Mouse (Mus musculus): Measurements from ENCODE around the gene Flcn. TPM values are rescaled to one million over a fixed set of nuclear protein-coding genes. Genes with fewer than 3 reads are reported as not detected.

The Flcn gene
- polyA plus RNA-seq, 1 experiment, result 46.1 TPM

DNA sequence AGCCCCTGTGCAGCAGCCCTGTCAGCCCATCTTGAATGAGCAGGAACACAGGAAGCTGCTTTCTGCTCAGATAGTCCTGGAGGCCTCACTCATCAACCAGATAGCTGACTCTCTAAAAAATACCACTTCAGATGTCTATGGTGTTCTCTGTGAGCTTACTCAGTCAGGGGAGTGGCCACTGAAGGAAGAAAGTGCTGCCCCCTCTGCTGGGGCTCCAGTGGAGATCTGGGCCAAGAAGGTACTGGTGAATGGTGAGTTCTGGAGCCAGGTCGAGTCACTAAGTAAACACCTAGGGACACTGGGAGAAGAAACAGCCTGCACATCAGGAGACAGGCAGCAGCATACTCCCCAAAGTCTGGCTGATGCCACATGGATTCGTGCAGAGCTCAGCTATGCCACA lies 50.2 kb downstream of the Flcn start:
- no peak for TF ChIP-seq POLR2A (IDR thresholded peaks at IDR 0.05; ENCODE audit: borderline replicate concordance, extremely low read depth, insufficient read depth, insufficient read length, poor library complexity, severe bottlenecking)
- no peak for TF ChIP-seq CTCF (IDR thresholded peaks at IDR 0.05; ENCODE audit: borderline replicate concordance, extremely low read depth, insufficient read depth, insufficient read length)
- DNase-seq (ENCODE audit: low read depth), result no peak

DNA sequence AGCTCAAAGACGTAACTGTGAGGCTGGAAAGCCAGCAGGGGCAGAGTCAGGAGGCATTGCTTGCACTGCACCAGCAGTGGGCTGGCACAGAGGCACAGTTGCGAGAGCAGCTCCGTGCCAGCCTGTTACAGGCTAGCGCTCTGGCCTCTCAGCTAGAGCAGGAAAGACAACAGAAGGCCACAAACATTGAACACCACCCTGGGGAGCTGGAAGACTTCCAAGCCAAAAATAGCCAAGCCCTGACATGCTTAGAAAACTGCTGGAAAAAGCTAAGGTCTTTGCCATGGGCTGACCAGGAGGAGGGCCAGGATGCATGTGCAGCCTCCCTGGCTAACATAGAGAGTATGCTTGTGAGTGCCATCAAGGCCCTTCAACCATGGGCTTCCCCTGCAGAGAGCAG lies 50.6 kb downstream of the Flcn start:
- no peak for TF ChIP-seq POLR2A (IDR thresholded peaks at IDR 0.05; ENCODE audit: borderline replicate concordance, extremely low read depth, insufficient read depth, insufficient read length, poor library complexity, severe bottlenecking)
- no peak for TF ChIP-seq CTCF (IDR thresholded peaks at IDR 0.05; ENCODE audit: borderline replicate concordance, extremely low read depth, insufficient read depth, insufficient read length)
- DNase-seq (ENCODE audit: low read depth), result peak; percentile 56

DNA sequence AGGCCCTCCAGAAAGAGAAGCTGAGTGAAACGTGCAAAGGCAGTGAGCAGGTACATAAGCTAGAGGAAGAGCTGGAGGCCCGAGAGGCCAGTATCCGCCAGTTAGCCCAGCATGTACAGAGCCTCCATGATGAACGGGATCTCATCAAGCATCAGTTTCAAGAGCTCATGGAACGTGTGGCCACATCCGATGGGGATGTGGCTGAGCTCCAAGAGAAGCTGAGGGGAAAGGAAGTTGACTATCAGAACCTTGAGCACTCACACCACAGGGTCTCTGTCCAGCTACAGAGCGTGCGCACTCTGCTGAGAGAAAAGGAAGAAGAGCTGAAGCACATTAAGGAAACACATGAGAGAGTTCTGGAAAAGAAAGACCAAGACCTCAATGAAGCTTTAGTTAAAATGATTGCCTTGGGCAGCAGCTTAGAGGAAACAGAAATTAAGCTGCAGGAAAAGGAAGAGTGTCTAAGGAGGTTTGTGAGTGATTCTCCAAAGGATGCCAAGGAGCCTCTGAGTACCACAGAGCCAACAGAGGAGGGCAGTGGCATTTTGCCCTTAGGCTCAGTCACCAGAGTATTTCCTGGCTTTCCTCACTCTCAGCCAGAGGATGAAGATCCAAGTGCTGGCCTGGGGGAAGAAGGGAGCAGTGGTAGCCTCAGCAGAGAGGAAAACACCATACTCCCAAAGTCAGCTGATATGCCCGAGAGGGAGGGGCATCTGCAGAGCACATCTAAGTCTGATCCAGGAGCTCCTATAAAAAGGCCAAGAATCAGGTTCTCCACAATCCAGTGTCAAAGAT lies 51.4 kb downstream of the Flcn start:
- TF ChIP-seq POLR2A (IDR thresholded peaks at IDR 0.05; ENCODE audit: borderline replicate concordance, extremely low read depth, insufficient read depth, insufficient read length, poor library complexity, severe bottlenecking), result no peak
- TF ChIP-seq CTCF (IDR thresholded peaks at IDR 0.05; ENCODE audit: borderline replicate concordance, extremely low read depth, insufficient read depth, insufficient read length), result no peak
- no peak for DNase-seq (ENCODE audit: low read depth)

DNA sequence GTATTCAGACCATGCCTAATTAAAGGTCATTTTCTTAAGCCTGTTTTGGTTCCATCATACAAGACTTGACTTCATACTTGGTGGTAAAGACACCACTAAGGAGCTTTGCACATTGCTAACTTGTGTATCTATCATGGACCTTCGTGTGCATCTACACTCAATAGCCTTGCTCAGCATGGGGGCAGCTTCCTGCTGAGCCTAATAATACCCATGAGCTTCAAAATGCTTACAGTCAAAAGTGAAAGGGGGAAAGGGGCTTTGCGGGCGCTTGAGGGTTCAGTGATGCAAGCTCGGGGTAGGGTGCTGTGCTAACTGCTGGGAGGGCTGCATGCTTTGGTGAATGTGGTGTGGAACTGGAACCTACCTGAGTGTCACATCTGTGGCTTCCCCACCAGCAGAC lies 53.5 kb downstream of the Flcn start:
- DNase-seq (ENCODE audit: low read depth), result no peak
- TF ChIP-seq POLR2A (IDR thresholded peaks at IDR 0.05; ENCODE audit: borderline replicate concordance, extremely low read depth, insufficient read depth, insufficient read length, poor library complexity, severe bottlenecking) (no peak), CTCF (IDR thresholded peaks at IDR 0.05; ENCODE audit: borderline replicate concordance, extremely low read depth, insufficient read depth, insufficient read length) (no peak)

DNA sequence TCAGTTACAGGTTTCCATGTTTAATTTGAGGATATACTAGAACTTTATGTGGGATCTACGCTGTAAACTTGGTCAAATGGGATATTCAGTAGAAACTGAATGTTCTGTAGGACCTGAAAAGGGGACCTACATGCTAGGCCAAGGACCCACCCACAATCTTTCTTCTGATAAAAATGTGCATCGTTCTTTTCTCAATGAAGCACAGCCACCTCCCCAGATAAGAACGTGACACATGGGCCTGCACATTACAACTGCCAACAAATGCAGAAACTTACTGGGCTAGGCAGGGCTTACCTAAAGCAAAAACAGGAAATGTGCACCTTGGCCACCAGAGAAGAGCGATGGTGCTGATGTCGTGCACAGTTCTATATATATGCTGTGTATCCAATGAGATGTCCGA lies 55.3 kb downstream of the Flcn start:
- TF ChIP-seq CTCF (IDR thresholded peaks at IDR 0.05; ENCODE audit: borderline replicate concordance, extremely low read depth, insufficient read depth, insufficient read length), result no peak
- no peak for TF ChIP-seq POLR2A (IDR thresholded peaks at IDR 0.05; ENCODE audit: borderline replicate concordance, extremely low read depth, insufficient read depth, insufficient read length, poor library complexity, severe bottlenecking)
- no peak for DNase-seq (ENCODE audit: low read depth)

DNA sequence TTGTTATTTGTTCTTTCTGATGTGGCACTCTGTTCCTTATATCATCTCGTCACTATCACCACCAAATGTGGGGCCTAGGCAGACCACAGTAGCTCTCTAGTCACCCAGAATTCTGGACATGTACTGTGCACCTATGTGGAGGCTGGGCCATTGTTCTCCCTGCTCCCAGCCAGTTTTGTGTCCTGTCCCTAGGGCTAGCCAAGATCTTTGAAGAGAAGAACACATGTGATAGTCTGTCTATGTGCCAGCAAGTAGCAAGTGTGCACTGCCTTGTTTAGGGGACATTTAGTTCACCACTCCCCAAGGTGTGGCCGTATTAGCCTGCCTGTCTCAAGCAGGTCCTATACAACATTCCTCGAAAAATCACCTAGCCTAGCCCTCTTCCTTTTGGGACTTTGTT lies 60.8 kb downstream of the Flcn start:
- TF ChIP-seq CTCF (IDR thresholded peaks at IDR 0.05; ENCODE audit: borderline replicate concordance, extremely low read depth, insufficient read depth, insufficient read length) (no peak), POLR2A (IDR thresholded peaks at IDR 0.05; ENCODE audit: borderline replicate concordance, extremely low read depth, insufficient read depth, insufficient read length, poor library complexity, severe bottlenecking) (no peak)
- DNase-seq (ENCODE audit: low read depth), result no peak

DNA sequence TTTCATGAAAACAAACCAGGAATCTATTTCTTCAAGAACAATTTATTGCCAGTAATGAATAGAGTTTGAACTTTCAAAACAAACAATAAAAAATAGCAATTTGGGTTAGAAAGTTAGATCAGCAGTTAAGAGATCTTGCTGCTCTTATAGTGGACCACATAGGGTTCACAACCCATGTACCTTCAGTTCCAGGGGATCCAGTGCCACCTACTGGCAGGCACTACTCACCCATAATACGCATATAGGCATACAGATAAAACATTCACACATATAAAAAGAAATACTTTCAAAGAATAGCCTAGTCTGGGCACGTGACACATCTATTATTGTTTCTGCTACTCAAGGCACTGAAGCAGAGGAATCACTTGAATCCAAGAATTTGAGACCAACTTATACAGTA lies 63.2 kb downstream of the Flcn start:
- TF ChIP-seq CTCF (IDR thresholded peaks at IDR 0.05; ENCODE audit: borderline replicate concordance, extremely low read depth, insufficient read depth, insufficient read length) (peak; percentile 62; the same call in 1 of the 2 replicates), POLR2A (IDR thresholded peaks at IDR 0.05; ENCODE audit: borderline replicate concordance, extremely low read depth, insufficient read depth, insufficient read length, poor library complexity, severe bottlenecking) (no peak)
- peak; percentile 67 for DNase-seq (ENCODE audit: low read depth)

DNA sequence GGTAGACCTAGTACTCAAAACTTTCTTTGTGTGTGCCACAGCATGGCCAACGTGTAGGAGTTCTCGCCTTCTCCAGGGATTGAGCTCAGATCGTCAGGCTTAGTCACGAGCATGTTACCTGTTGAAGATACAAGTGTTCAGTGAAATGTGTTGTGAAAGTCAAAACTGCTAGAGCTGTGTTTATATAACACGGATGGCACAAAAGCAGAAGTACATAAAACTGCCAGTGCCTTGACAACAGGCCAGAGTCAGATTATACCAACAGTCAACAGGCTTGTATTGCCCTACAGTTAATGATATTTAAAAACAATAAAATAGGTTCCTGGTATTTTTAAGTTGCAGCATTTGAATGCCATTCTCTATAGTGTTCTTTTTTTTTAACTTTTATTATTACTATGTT lies 64.0 kb downstream of the Flcn start:
- DNase-seq (ENCODE audit: low read depth), result no peak
- TF ChIP-seq POLR2A (IDR thresholded peaks at IDR 0.05; ENCODE audit: borderline replicate concordance, extremely low read depth, insufficient read depth, insufficient read length, poor library complexity, severe bottlenecking) (no peak), CTCF (IDR thresholded peaks at IDR 0.05; ENCODE audit: borderline replicate concordance, extremely low read depth, insufficient read depth, insufficient read length) (no peak)

DNA sequence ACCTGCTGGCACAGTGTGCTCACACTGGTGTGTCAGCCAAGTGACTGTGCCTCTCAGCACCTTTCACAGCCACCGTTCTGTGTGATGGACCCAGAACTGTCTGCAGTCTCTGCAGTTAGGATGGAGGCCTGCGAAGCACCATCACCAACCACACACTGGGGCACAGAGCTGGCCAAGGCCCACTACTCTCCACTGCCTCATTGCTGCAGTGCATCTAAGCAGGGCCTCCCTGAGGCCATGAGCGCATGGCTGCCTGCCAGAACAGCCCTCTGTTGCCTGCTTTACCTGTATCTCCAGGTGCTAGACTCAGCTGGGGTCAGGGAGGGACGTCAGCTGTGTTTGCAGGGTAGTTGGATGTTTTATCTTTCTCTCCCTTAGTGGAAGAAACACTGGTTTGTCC lies 65.4 kb downstream of the Flcn start:
- no peak for DNase-seq (ENCODE audit: low read depth)
- TF ChIP-seq POLR2A (IDR thresholded peaks at IDR 0.05; ENCODE audit: borderline replicate concordance, extremely low read depth, insufficient read depth, insufficient read length, poor library complexity, severe bottlenecking), result no peak
- TF ChIP-seq CTCF (IDR thresholded peaks at IDR 0.05; ENCODE audit: borderline replicate concordance, extremely low read depth, insufficient read depth, insufficient read length), result no peak

DNA sequence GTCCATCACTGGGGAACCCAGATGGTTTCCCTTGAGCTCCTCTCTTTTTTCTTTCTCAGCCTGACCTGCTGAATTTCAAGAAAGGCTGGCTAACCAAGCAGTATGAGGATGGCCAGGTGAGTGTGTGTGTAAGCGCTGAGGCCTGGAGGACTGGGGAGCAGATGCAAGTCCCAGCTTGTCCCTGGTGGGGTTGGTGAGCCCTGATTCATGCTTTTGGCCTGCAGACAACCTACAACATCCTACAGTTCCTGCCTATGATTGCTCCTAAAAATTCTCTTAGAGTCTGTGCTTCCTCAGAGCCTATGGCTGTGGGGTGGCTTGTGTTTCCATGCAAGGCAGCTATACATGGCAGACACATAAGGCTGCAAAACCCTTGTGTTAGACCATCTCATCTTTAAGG lies 66.1 kb downstream of the Flcn start:
- TF ChIP-seq CTCF (IDR thresholded peaks at IDR 0.05; ENCODE audit: borderline replicate concordance, extremely low read depth, insufficient read depth, insufficient read length) (no peak), POLR2A (IDR thresholded peaks at IDR 0.05; ENCODE audit: borderline replicate concordance, extremely low read depth, insufficient read depth, insufficient read length, poor library complexity, severe bottlenecking) (no peak)
- DNase-seq (ENCODE audit: low read depth), result no peak

DNA sequence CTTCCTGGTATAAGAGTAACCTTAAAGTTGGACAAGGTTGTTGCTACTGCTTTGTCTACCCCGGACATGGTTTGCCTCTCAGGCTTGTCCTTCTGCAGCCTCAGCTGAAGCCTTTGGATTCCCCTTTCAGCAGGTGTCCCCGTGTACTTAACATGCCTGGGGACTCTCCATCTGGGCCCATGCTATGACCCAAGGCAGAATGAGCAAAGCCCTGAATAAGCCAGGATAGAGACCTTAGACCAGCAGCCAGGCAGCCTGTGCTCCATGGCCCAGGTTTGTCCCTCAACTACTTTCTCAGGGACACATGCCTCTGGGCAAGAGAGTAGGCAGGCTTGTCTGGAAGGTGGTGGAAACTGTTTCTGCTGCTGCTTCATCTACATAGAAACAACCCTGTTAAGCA lies 66.5 kb downstream of the Flcn start:
- no peak for DNase-seq (ENCODE audit: low read depth)
- TF ChIP-seq POLR2A (IDR thresholded peaks at IDR 0.05; ENCODE audit: borderline replicate concordance, extremely low read depth, insufficient read depth, insufficient read length, poor library complexity, severe bottlenecking) (no peak), CTCF (IDR thresholded peaks at IDR 0.05; ENCODE audit: borderline replicate concordance, extremely low read depth, insufficient read depth, insufficient read length) (no peak)

DNA sequence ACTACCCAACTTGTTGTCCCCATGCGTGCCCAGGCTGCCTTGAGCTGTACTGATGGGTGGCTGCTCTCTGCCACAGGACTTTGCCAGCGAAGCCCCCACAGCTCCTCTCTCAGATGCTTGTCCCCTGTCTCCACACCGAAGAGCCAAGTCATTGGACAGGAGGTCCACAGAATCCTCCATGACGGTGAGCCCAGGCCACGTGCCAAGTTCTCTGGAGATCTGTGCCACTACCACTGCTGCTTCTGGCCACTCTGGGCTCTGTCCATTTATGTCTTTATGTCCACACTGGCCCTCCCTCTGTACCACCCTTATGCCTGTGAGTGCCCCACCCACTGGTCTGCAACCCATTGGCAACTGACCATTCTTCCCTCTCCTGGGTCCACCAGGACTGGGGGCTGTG lies 67.9 kb downstream of the Flcn start:
- DNase-seq (ENCODE audit: low read depth), result no peak
- no peak for TF ChIP-seq POLR2A (IDR thresholded peaks at IDR 0.05; ENCODE audit: borderline replicate concordance, extremely low read depth, insufficient read depth, insufficient read length, poor library complexity, severe bottlenecking)
- no peak for TF ChIP-seq CTCF (IDR thresholded peaks at IDR 0.05; ENCODE audit: borderline replicate concordance, extremely low read depth, insufficient read depth, insufficient read length)

Other genes starting within 250 kb of the Flcn start
- not detected in 2 replicates for gene Olfr222, start 233.8 kb downstream of the Flcn start, polyA plus RNA-seq (2012; rRNA removed)
- not detected in 2 replicates for gene Olfr223, start 216.7 kb downstream of the Flcn start, polyA plus RNA-seq (2012; rRNA removed)
- 100 and 146 TPM in 2 replicates for gene Mprip, start 148.7 kb downstream of the Flcn start, polyA plus RNA-seq (2012; rRNA removed)
- gene Pld6, start 22.4 kb downstream of the Flcn start, polyA plus RNA-seq (2012; rRNA removed), result 4.3 and 6.1 TPM in 2 replicates
- 57.5 and 63.4 TPM in 2 replicates for gene Nt5m, start 29.4 kb upstream of the Flcn start, polyA plus RNA-seq (2012; rRNA removed)
- gene Cops3, start 29.8 kb upstream of the Flcn start, polyA plus RNA-seq (2012; rRNA removed), result 57.3 and 75.3 TPM in 2 replicates
- 21.9 and 24.8 TPM in 2 replicates for gene Med9, start 138.2 kb upstream of the Flcn start, polyA plus RNA-seq (2012; rRNA removed)
- 0.58 and 0.63 TPM in 2 replicates for gene Rasd1, start 154.9 kb upstream of the Flcn start, polyA plus RNA-seq (2012; rRNA removed)
- 5.9 and 7.6 TPM in 2 replicates for gene Pemt, start 236.5 kb upstream of the Flcn start, polyA plus RNA-seq (2012; rRNA removed)

Data from brain, embryonic 14.5 days (tissue).